Mouse (Mus musculus) left cerebral cortex, postnatal 10 days (tissue): ENCODE results near the gene 0610030E20Rik. TPM values are rescaled to one million over a fixed set of nuclear protein-coding genes. Genes with fewer than 3 reads are reported as not detected.
A peak's percentile ranks its signal among the peaks of the same experiment; 100 is the strongest.

Experiments
- DNase-seq, 2 experiments: peaks; one replicate each; pipeline ENCODE4 v3.0.0; 2021 to 2022; ENCODE audit warnings: low spot score in 2 of 2, mixed read lengths in 1 of 2; ENCODE audit errors: extremely low spot score in 1 of 2
- intact Hi-C: fragments of 180-260 bp; cut with DNase I; formaldehyde crosslinking; loops from one replicate; pipeline ENCODE4 v1.15.1; 2025
- total RNA-seq, 2 experiments: library from RNA; stranded (reverse); gene quantifications; 2 replicates each; pipeline ENCODE4 v1.2.3; 2021

The 0610030E20Rik gene
- total RNA-seq, result 10 to 100 TPM; 12.3 to 13.1 TPM

GRCm38 (mm10) chr6:72347166-72347941 is at the start of gene 0610030E20Rik:
TSS of gene 0610030E20Rik (plus strand) at chr6:72347317.
- peak; percentile 62 to 84 for DNase-seq
- intact Hi-C loops, result no loop called here

- intact Hi-C loops, result no loop called here
- DNase-seq, result no peak
Observed at GRCm38 (mm10) chr6:72297825-72298224, 49.3 kb upstream of the 0610030E20Rik start.

- intact Hi-C loops, result no loop called here
- no peak for DNase-seq
Observed at GRCm38 (mm10) chr6:72302349-72302925, 44.7 kb upstream of the 0610030E20Rik start.

- no peak for DNase-seq
- intact Hi-C loops, result no loop called here
Observed at GRCm38 (mm10) chr6:72303510-72303909, 43.6 kb upstream of the 0610030E20Rik start.

- intact Hi-C loops, result no loop called here
- no peak for DNase-seq
Observed at GRCm38 (mm10) chr6:72312198-72312597, 34.9 kb upstream of the 0610030E20Rik start.

- intact Hi-C loops, result no loop called here
- no peak for DNase-seq
Observed at GRCm38 (mm10) chr6:72313124-72313867, 33.8 kb upstream of the 0610030E20Rik start.

- no peak for DNase-seq
Observed at GRCm38 (mm10) chr6:72315384-72315783, 31.7 kb upstream of the 0610030E20Rik start.

GRCm38 (mm10) chr6:72316044-72316443 is 31.1 kb upstream of the 0610030E20Rik start:
- intact Hi-C loops, result no loop called here
- DNase-seq, result no peak

More at GRCm38 (mm10) chr6:72315384-72315783, 31.7 kb upstream of the 0610030E20Rik start:
- intact Hi-C loops, result no loop called here

GRCm38 (mm10) chr6:72318440-72318839 is 28.7 kb upstream of the 0610030E20Rik start:
- intact Hi-C loops, result no loop called here
- no peak for DNase-seq

- intact Hi-C loops, result no loop called here
- DNase-seq, result peak; percentile 27 to 47
Observed at GRCm38 (mm10) chr6:72319019-72319418, 28.1 kb upstream of the 0610030E20Rik start.

- intact Hi-C loops, result loop anchor here (5.0 kb wide), 1 partner anchor 136 kb away; no protein-coding TSS in a partner anchor
- no peak for DNase-seq
Observed at GRCm38 (mm10) chr6:72322936-72323335, 24.2 kb upstream of the 0610030E20Rik start.

- intact Hi-C loops, result loop anchor here (5.0 kb wide), 1 partner anchor 137 kb away; no protein-coding TSS in a partner anchor
- DNase-seq, result no peak
Observed at GRCm38 (mm10) chr6:72323786-72324508, 23.2 kb upstream of the 0610030E20Rik start.

- intact Hi-C loops, result no loop called here
- DNase-seq, result peak in 1 of 2 experiments; percentile 30
Observed at GRCm38 (mm10) chr6:72326274-72326673, 20.8 kb upstream of the 0610030E20Rik start.

GRCm38 (mm10) chr6:72329019-72329418 is 18.1 kb upstream of the 0610030E20Rik start:
- no peak for DNase-seq

GRCm38 (mm10) chr6:72330133-72330532 is 17.0 kb upstream of the 0610030E20Rik start:
- no peak for DNase-seq
- intact Hi-C loops, result loop anchor here (10.0 kb wide), 1 partner anchor 445 kb away; no protein-coding TSS in a partner anchor

More at GRCm38 (mm10) chr6:72329019-72329418, 18.1 kb upstream of the 0610030E20Rik start:
- intact Hi-C loops, result no loop called here

- DNase-seq, result no peak
- intact Hi-C loops, result loop anchor here (10.0 kb wide), 1 partner anchor 448 kb away; no protein-coding TSS in a partner anchor
Observed at GRCm38 (mm10) chr6:72333111-72333510, 14.0 kb upstream of the 0610030E20Rik start.

GRCm38 (mm10) chr6:72340481-72340880 is 6.6 kb upstream of the 0610030E20Rik start:
- intact Hi-C loops, result no loop called here
- no peak for DNase-seq

- DNase-seq, result no peak
- intact Hi-C loops, result no loop called here
Observed at GRCm38 (mm10) chr6:72344396-72345073, 2.6 kb upstream of the 0610030E20Rik start.
